Mouse (Mus musculus) ES-E14 (cell line): ENCODE measurements at regions not wholly inside any gene's neighbourhood (a gene's known extent, or its start where the extent isn't known, plus 50 kb on each side); places are given as distances from the start of the nearest gene placed in this dataset.

Source experiments
- DNase-seq: peaks from one replicate; pipeline ENCODE4 v3.0.0-alpha.2; 2013; ENCODE audit warnings: low read depth, low spot score
- H3K27ac ChIP-seq: 2 replicates; pipeline ENCODE4 v1.5.1; 2012; ENCODE audit warnings: low read depth, mild to moderate bottlenecking, low read length, moderate library complexity, mixed read lengths; ENCODE audit not compliant: poor library complexity, insufficient read depth, severe bottlenecking
- H3K36me3 ChIP-seq: 2 replicates; pipeline ENCODE4 v1.6.1; 2012; ENCODE audit warnings: mild to moderate bottlenecking, low read length, moderate library complexity, mixed read lengths; ENCODE audit not compliant: control insufficient read depth, poor library complexity, insufficient read depth, severe bottlenecking
- H3K4me1 ChIP-seq, 2 experiments: fragments of 150-350 bp in 1 of 2; sonication (generic) in 1 of 2; 2 replicates each; pipeline ENCODE4 v1.6.1; 2012; ENCODE audit warnings: low read length in 2 of 2, mild to moderate bottlenecking in 1 of 2, mixed read lengths in 1 of 2; ENCODE audit not compliant: control insufficient read depth in 2 of 2, insufficient read depth in 2 of 2, poor library complexity in 1 of 2
- H3K4me3 ChIP-seq, 2 experiments: fragments of 150-350 bp in 1 of 2; sonication (generic) in 1 of 2; 2 replicates each; pipeline ENCODE4 v1.5.1; 2012; ENCODE audit warnings: low read length in 2 of 2, low read depth in 1 of 2, mild to moderate bottlenecking in 1 of 2, mixed read lengths in 1 of 2; ENCODE audit not compliant: insufficient read depth in 1 of 2, poor library complexity in 1 of 2, severe bottlenecking in 1 of 2
- H3K9ac ChIP-seq: 2 replicates; pipeline ENCODE4 v1.6.1; 2012; ENCODE audit warnings: low read depth, mild to moderate bottlenecking, low read length, mixed read lengths; ENCODE audit not compliant: poor library complexity, insufficient read depth, severe bottlenecking
- H3K9me3 ChIP-seq: fragments of 150-350 bp; sonication (generic); 2 replicates; pipeline ENCODE4 v1.6.1; 2012; ENCODE audit warnings: low read depth, mild to moderate bottlenecking, low read length; ENCODE audit not compliant: control insufficient read depth, insufficient read depth
- CHD2 ChIP-seq: IDR thresholded peaks from 2 replicates; pipeline ENCODE4 v1.6.1; 2014; ENCODE audit warnings: mild to moderate bottlenecking, low read depth, low read length, inconsistent platforms
- HCFC1 ChIP-seq: IDR thresholded peaks from 2 replicates; pipeline ENCODE4 v1.6.1; 2012; ENCODE audit warnings: low read length, inconsistent platforms, borderline replicate concordance; ENCODE audit not compliant: insufficient read depth
- MAFK ChIP-seq: IDR thresholded peaks from 2 replicates; pipeline ENCODE4 v1.6.1; 2014; ENCODE audit warnings: mild to moderate bottlenecking, low read depth, low read length, inconsistent platforms; ENCODE audit not compliant: insufficient read depth
- ZC3H11A ChIP-seq: IDR thresholded peaks from 2 replicates; pipeline ENCODE4 v1.6.1; 2012; ENCODE audit warnings: low read depth, mild to moderate bottlenecking, inconsistent platforms, low read length, borderline replicate concordance
- ZNF384 ChIP-seq: IDR thresholded peaks from 2 replicates; pipeline ENCODE4 v1.6.1; 2012; ENCODE audit warnings: low read depth, low read length, inconsistent platforms
- in situ Hi-C, 2 experiments: fragments of 600-800 bp; cut with MboI; formaldehyde crosslinking; loops; one replicate each; pipeline ENCODE4 v1.15.1; 2025; ENCODE audit warnings: low sequenced_read_pairs in 2 of 2, inconsistent platforms in 1 of 2; ENCODE audit not compliant: unreplicated experiment in 2 of 2

GRCm38 (mm10) chr11:48552006-48552405 is 248.1 kb upstream of the Rack1 start:
- H3K36me3 ChIP-seq = no peaks in the 10 kb centered on the region
- in situ Hi-C loops = no loop called here
- H3K9me3 ChIP-seq = no peaks in the 10 kb centered on the region
- no peak overlapping the region for H3K27ac ChIP-seq
- TF ChIP-seq ZNF384 (no peak), MAFK (no peak), ZC3H11A (no peak), HCFC1 (no peak), CHD2 (no peak)
- DNase-seq = no peak
- no peak overlapping the region for H3K4me3 ChIP-seq
- no peak overlapping the region for H3K9ac ChIP-seq
- no peaks in the 10 kb centered on the region for H3K4me1 ChIP-seq

DNA sequence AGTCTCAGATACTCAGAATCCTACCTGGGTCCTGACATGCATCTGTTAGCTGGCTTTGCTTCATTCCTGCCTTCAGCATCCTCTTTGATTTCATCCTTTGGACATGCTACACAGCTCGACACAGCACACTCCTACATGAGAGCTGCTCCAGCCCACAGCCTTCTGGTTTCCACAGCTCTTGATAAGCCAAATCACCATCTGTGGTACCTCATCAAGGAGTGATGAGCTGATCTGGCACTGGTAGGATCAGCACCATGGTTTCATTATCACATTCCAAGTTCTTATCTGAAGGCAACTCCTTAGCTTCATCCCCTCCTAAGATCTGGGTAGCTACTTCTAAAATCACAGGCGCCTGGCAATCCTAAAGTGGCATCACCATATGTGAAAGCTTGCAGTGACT is 248.9 kb upstream of the Rack1 start:
- no peak for TF ChIP-seq HCFC1
- TF ChIP-seq CHD2 = no peak
- no peak for TF ChIP-seq ZC3H11A
- no peak for TF ChIP-seq MAFK
- TF ChIP-seq ZNF384 = no peak
- Histone ChIP-seq H3K9ac (no peak overlapping the region), H3K27ac (no peak overlapping the region), H3K4me1 (no peaks in the 10 kb centered on the region), H3K36me3 (no peaks in the 10 kb centered on the region), H3K4me3 (no peak overlapping the region), H3K9me3 (no peaks in the 10 kb centered on the region)
- in situ Hi-C loops = no loop called here
- no peak for DNase-seq

DNA sequence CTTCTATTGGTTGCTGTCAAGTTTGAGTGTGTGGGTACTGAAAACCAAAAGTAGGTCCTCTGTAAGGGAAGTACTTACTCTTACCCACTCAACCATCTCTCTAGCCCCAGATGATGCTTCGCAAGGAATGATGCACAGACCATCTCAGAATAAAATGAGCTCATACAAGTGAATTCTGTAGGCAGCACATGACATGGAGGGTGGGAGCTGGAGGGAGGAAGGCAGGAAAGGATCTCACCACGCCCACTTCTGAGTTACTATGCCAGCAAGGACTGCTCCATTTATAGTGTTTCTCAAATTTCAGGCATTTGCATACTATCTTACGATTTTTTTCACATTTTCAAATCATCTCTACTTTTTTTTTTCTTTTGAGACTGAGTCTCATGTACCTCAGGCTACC is 273.8 kb upstream of the Rack1 start:
- DNase-seq = no peak
- Histone ChIP-seq H3K9ac (no peak overlapping the region), H3K9me3 (no peaks in the 10 kb centered on the region), H3K4me3 (no peak overlapping the region), H3K4me1 (no peaks in the 10 kb centered on the region), H3K36me3 (no peaks in the 10 kb centered on the region), H3K27ac (no peak overlapping the region)
- in situ Hi-C loops = no loop called here
- no peak for TF ChIP-seq ZC3H11A
- TF ChIP-seq CHD2 = no peak

GRCm38 (mm10) chr11:48525517-48525916 is 274.6 kb upstream of the Rack1 start:
- no peak overlapping the region for H3K4me3 ChIP-seq
- H3K9me3 ChIP-seq = no peaks in the 10 kb centered on the region
- no peaks in the 10 kb centered on the region for H3K4me1 ChIP-seq
- in situ Hi-C loops = no loop called here
- H3K9ac ChIP-seq = no peak overlapping the region
- no peaks in the 10 kb centered on the region for H3K36me3 ChIP-seq
- DNase-seq = no peak
- TF ChIP-seq HCFC1 (no peak), MAFK (no peak)
- no peak overlapping the region for H3K27ac ChIP-seq

DNA sequence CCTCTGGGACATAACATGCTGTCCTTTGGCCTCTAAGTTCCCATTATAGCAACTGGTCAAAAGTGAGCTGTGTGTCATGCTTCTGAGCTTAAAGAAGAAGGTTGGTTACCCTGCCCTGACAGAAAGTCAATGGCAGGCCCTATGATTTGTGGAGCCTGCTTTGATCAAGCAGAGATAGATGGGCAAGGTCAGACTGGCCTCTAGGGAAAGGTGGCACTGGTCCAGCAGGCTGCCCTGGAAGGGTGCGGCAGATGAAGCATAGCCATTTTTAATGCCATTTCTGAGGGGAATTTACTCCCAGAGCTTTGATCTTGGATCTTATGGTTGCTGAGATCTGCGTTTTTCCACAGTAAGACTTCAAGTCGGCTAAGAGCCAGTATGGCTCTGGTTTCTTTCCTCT is 293.2 kb upstream of the Rack1 start:
- in situ Hi-C loops = no loop called here

More for the DNA sequence above, 293.2 kb upstream of the Rack1 start:
- TF ChIP-seq CHD2 = no peak
- no peak for TF ChIP-seq ZNF384
- TF ChIP-seq MAFK = no peak
- no peak for TF ChIP-seq HCFC1
- TF ChIP-seq ZC3H11A = no peak
- H3K4me3 ChIP-seq = no peak overlapping the region
- DNase-seq = no peak
- no peaks in the 10 kb centered on the region for H3K9me3 ChIP-seq
- no peaks in the 10 kb centered on the region for H3K4me1 ChIP-seq
- no peaks in the 10 kb centered on the region for H3K36me3 ChIP-seq
- H3K9ac ChIP-seq = no peak overlapping the region
- no peak overlapping the region for H3K27ac ChIP-seq
